Mouse (Mus musculus) forebrain, embryonic 11.5 days (tissue): Measurements from ENCODE around the gene Bfsp1. TPM values are rescaled to one million over a fixed set of nuclear protein-coding genes. Genes with fewer than 3 reads are reported as not detected.

Source experiments
- ATAC-seq: fragments of 200-750 bp; cut with Nextera tagmentation; replicated peaks from 2 replicates; pipeline ENCODE4 v1.8.0; 2017; ENCODE audit warnings: moderate TSS enrichment; ENCODE audit not compliant: low FRiP score
- DNase-seq: peaks from one replicate; pipeline ENCODE4 v3.0.0-alpha.2; 2017; ENCODE audit warnings: low spot score
- H3K27ac ChIP-seq: fragments of 300-500 bp; sonication (generic); 2 replicates; pipeline ENCODE4 v1.5.1; 2014; ENCODE audit warnings: low read depth, low read length
- H3K27me3 ChIP-seq: fragments of 300-500 bp; sonication (generic); 2 replicates; pipeline ENCODE4 v1.6.1; 2014; ENCODE audit warnings: mild to moderate bottlenecking, low read length, mixed read lengths; ENCODE audit not compliant: control insufficient read depth, insufficient read depth
- H3K36me3 ChIP-seq: fragments of 300-500 bp; sonication (generic); 2 replicates; pipeline ENCODE4 v1.6.1; 2014; ENCODE audit warnings: mild to moderate bottlenecking, low read length, moderate library complexity, mixed read lengths; ENCODE audit not compliant: control insufficient read depth, insufficient read depth
- H3K4me1 ChIP-seq: fragments of 300-500 bp; sonication (generic); replicated peaks from 2 replicates; pipeline ENCODE4 v1.6.1; 2014; ENCODE audit warnings: low read length, mixed read lengths; ENCODE audit not compliant: control insufficient read depth, insufficient read depth
- H3K4me2 ChIP-seq: fragments of 300-500 bp; sonication (generic); 2 replicates; pipeline ENCODE4 v1.6.1; 2014; ENCODE audit warnings: low read depth, mild to moderate bottlenecking, low read length, moderate library complexity, mixed read lengths; ENCODE audit not compliant: severe bottlenecking
- H3K4me3 ChIP-seq: fragments of 300-500 bp; sonication (generic); 2 replicates; pipeline ENCODE4 v1.5.1; 2014; ENCODE audit warnings: low read depth, low read length
- H3K9ac ChIP-seq: fragments of 300-500 bp; sonication (generic); 2 replicates; pipeline ENCODE4 v1.6.1; 2014; ENCODE audit warnings: low read length
- H3K9me3 ChIP-seq: fragments of 300-500 bp; sonication (generic); 2 replicates; pipeline ENCODE4 v1.6.1; 2016; ENCODE audit warnings: low read length, mixed read lengths; ENCODE audit not compliant: control insufficient read depth
- WGBS: fragments of 180-500 bp; shearing (Covaris S2); extraction: QIAGEN DNeasy Blood & Tissue Kit; methylation state at CpG from one replicate; pipeline ENCODE4 v1.1.7; 2014; 5-methylcytosine and 5-hydroxymethylcytosine counted together
- polyA plus RNA-seq: library from polyadenylated mRNA; unstranded; fragments of >200 nt; fragmentation: Nextera tagmentation; extraction: Ambion mirVana; gene quantifications from 2 replicates; pipeline ENCODE4 v1.2.1, GENCODE M21; 2014

The Bfsp1 gene
- polyA plus RNA-seq, 1 experiment from 2014 or later, result 0.44 TPM

DNA sequence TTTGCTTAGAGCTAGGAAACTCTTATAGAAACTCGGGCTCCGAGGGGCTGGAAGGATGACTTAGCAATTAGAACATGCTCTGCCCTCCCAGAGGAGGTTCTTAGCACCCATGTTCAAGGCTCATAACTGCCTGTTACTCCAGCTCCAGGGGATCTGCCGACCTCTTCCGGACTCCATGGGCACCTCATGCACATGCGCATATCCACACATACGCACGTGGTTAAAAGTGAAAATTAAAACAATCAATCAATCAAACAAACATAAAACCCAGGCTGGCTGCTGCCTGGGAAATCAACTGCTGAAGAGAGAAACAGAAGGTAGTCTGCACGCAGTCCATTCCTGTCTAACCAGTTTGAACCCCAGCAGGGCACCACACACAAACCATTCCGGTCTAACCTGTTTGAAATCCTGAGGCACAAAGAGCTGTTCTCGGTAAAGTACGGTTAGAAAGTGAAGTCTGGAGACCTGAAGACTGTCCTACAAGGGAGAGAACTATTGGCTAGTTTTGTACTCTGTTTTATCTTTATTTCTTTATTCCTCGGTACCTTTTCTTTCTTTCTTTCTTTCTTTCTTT, 27.0 kb upstream of the Bfsp1 start:
- no peak for ATAC-seq
- DNase-seq, result no peak

DNA sequence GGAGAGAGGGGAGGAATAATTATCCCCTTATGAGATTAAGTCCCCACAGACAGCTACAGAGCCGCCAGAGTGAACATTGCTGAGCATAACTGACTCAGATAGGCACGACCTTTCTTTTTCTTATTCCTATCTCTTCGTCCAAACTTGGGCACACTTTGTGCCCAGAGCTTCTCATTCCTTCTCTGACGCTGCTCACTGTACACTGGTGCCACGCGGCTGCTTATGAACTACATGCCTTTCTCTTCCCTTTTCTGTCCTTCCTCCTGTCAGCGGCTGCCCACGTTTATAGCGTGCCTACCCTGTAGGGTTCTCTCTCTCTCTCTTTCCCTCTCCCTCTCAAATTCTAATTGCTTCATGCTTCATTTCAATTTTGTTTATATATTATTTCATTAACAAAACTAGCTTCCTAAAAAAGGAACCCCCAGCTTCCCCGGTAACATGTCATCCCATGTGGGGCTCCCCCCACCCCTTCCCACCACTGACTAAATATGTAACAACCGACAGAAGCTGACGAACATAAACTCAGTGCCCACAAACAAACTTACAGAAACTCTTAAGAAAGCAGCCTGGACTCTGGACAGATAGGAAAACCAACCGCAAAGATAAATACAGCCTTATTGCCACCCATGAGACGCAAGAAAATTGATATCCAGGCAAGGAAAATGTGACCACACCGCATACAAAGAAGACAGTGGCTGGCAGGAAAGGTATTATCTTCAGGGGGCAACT, 26.3 kb upstream of the Bfsp1 start:
- Histone ChIP-seq H3K9ac (no peak overlapping the region), H3K4me3 (no peak overlapping the region), H3K27me3 (no peaks in the 10 kb centered on the region), H3K4me2 (no peak overlapping the region), H3K36me3 (no peaks in the 10 kb centered on the region), H3K9me3 (no peaks in the 10 kb centered on the region), H3K27ac (no peak overlapping the region), H3K4me1 (no peaks in the 10 kb centered on the region)
- DNase-seq (no peak), ATAC-seq (no peak)
- 85% methylated on average over 15 of the region's 15 CpGs for WGBS

More for the DNA sequence above, 27.0 kb upstream of the Bfsp1 start:
- H3K4me2 ChIP-seq, result no peak overlapping the region
- H3K27ac ChIP-seq, result no peak overlapping the region
- no peaks in the 10 kb centered on the region for H3K9me3 ChIP-seq
- H3K4me1 ChIP-seq, result no peaks in the 10 kb centered on the region
- WGBS, result 66% methylated on average over 12 of the region's 12 CpGs
- H3K36me3 ChIP-seq, result no peaks in the 10 kb centered on the region
- no peaks in the 10 kb centered on the region for H3K27me3 ChIP-seq
- H3K4me3 ChIP-seq, result no peak overlapping the region
- no peak overlapping the region for H3K9ac ChIP-seq

- ATAC-seq (no peak), DNase-seq (no peak)
- Histone ChIP-seq H3K4me3 (no peak overlapping the region), H3K9me3 (no peaks in the 10 kb centered on the region), H3K4me1 (no peaks in the 10 kb centered on the region), H3K27me3 (no peaks in the 10 kb centered on the region), H3K4me2 (no peak overlapping the region), H3K27ac (no peak overlapping the region), H3K36me3 (no peaks in the 10 kb centered on the region), H3K9ac (no peak overlapping the region)
- WGBS, result 89% methylated on average over 10 of the region's 10 CpGs
Measured at GRCm38 (mm10) chr2:143882606-143883288, 19.8 kb upstream of the Bfsp1 start.

- Histone ChIP-seq H3K27ac (no peak overlapping the region), H3K36me3 (no peaks in the 10 kb centered on the region), H3K4me1 (no peaks in the 10 kb centered on the region), H3K9ac (no peak overlapping the region), H3K27me3 (no peaks in the 10 kb centered on the region), H3K9me3 (no peaks in the 10 kb centered on the region), H3K4me2 (no peak overlapping the region), H3K4me3 (no peak overlapping the region)
- no peak for DNase-seq
- 89% methylated on average over 4 of the region's 4 CpGs for WGBS
- no peak for ATAC-seq
Measured at GRCm38 (mm10) chr2:143882002-143882401, 19.0 kb upstream of the Bfsp1 start.

DNA sequence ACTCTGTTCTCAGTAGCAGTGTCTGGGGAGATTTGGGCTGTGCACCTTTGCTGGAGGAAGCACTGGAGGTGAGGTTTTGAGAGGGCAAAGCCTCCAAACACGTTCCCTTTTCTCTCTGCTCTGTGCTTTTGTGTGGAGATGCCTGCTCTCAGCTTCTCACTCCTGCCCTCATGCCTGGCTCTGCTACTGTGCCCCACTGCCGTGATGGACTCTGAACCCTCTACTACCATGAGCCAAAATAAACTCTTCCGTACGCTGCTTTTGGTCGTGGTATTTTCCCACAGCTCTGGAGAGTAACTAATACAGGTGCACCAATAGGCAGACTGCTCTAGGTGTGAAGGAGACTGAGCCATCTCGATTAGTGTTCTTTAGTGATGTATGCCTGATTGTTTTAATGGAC, 16.3 kb upstream of the Bfsp1 start:
- Histone ChIP-seq H3K36me3 (no peaks in the 10 kb centered on the region), H3K27ac (no peak overlapping the region), H3K9me3 (no peaks in the 10 kb centered on the region), H3K4me2 (no peak overlapping the region), H3K27me3 (no peaks in the 10 kb centered on the region), H3K9ac (no peak overlapping the region), H3K4me1 (no peaks in the 10 kb centered on the region), H3K4me3 (no peak overlapping the region)
- ATAC-seq, result no peak
- 88% methylated on average over 6 of the region's 6 CpGs for WGBS
- DNase-seq, result no peak

DNA sequence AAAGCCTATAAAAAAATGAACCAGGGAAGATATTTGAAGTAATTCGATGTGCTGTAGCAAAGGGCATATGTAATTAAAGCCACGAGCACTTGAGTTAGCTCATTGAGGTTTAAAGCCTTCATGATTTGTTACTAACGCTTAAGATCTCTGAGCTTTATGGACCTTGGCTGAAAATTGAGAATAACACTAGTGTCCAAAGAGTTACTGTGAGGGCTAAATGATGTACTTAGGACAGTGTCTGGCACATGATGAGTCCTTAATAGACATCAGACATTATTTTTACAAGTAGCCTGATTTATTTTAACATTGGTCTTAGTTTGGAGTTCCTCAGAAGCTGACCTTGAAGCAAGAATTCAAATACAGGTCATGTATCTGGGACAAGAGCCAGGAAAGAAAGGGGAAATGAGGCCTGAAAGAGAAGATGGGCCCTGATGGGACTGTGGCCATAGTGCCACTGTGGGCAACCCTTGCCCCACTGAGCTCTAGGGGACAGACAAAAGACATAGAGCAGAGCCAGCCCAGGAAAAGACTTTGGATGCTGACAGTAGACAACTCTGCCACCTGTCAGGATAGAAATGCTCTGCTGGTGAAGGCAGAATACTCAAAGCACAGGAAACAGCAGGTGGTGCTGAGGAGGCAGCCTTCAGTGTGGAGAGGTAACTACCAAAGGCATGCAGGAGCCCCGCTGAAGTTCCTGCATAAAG, 14.1 kb upstream of the Bfsp1 start:
- WGBS, result 77% methylated on average over 4 of the region's 4 CpGs

DNA sequence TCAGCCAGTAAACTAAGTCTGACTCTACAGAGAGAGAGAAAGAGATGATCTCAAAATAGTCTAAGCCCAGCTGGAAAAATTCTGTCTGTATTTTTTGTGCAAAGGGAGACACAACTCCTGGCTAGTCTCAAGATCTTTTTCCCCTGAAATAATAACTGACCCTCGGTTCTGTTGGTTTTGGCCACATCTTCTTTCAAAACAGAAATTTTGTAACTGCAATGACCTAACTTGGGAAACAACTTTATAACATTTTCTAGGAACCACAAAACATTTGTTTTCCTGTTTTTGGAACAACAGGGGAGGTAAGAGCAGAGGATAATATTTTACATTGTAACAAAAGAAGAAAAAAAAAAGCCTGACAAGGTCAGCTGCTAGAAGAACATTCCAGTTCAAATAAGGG, 13.1 kb upstream of the Bfsp1 start:
- H3K4me2 ChIP-seq, result no peak overlapping the region
- no peak for ATAC-seq
- no peak overlapping the region for H3K9ac ChIP-seq
- DNase-seq, result no peak
- WGBS, result 70% methylated on average over 1 of the region's 1 CpGs
- H3K4me1 ChIP-seq, result no peaks in the 10 kb centered on the region
- H3K27me3 ChIP-seq, result no peaks in the 10 kb centered on the region
- no peak overlapping the region for H3K4me3 ChIP-seq
- H3K36me3 ChIP-seq, result no peaks in the 10 kb centered on the region
- no peak overlapping the region for H3K27ac ChIP-seq
- no peaks in the 10 kb centered on the region for H3K9me3 ChIP-seq

More for the DNA sequence above, 14.1 kb upstream of the Bfsp1 start:
- ATAC-seq (no peak), DNase-seq (no peak)
- Histone ChIP-seq H3K27ac (no peak overlapping the region), H3K27me3 (no peaks in the 10 kb centered on the region), H3K4me2 (no peak overlapping the region), H3K9ac (no peak overlapping the region), H3K4me3 (no peak overlapping the region), H3K9me3 (no peaks in the 10 kb centered on the region), H3K4me1 (no peaks in the 10 kb centered on the region), H3K36me3 (no peaks in the 10 kb centered on the region)

GRCm38 (mm10) chr2:143870936-143871688, 8.1 kb upstream of the Bfsp1 start:
- no peak overlapping the region for H3K9ac ChIP-seq
- H3K27me3 ChIP-seq, result no peaks in the 10 kb centered on the region
- no peaks in the 10 kb centered on the region for H3K9me3 ChIP-seq
- H3K4me1 ChIP-seq, result no peaks in the 10 kb centered on the region
- H3K4me2 ChIP-seq, result no peak overlapping the region
- DNase-seq (no peak), ATAC-seq (no peak)
- H3K4me3 ChIP-seq, result no peak overlapping the region
- 75% methylated on average over 10 of the region's 10 CpGs for WGBS
- no peak overlapping the region for H3K27ac ChIP-seq
- no peaks in the 10 kb centered on the region for H3K36me3 ChIP-seq
